Mouse (Mus musculus): ENCODE results near the gene Cdhr3.

Gene Cdhr3

GRCm38 (mm10) chr12:33005858-33006257, 86.8 kb downstream of the Cdhr3 start:
- no peak for DNase-seq (ENCODE audit: low read depth, low spot score)

DNA sequence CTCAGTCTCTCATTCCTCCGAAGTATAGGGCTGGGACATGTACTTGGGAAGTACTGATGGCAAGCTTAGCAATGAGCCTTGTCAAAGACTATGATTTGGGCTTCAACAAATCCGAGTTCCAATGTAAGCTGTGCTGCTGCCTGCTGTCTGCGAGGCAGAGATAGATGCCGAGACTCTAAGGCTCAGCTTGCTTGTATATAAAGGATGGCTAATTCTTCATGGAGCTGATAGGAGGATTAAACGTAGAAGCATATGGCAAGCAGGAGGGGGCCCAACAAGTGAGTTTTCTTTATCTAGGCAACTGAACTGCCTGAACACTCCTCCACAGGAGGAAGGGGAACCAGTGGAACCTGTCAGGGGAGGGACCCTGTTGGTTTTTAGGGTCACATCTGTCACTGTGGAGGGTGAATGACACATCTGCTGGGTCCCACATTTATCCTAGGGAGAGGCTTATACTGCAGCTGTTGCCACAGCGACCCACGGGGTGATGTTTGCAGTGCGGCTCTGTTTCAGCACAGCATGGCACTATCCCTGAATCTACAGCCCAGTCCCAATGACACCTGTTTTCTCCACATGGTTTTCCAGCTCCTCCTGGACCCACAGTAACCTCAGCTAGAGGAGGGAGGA, 89.2 kb downstream of the Cdhr3 start:
- DNase-seq (ENCODE audit: low read depth, low spot score): no peak

DNA sequence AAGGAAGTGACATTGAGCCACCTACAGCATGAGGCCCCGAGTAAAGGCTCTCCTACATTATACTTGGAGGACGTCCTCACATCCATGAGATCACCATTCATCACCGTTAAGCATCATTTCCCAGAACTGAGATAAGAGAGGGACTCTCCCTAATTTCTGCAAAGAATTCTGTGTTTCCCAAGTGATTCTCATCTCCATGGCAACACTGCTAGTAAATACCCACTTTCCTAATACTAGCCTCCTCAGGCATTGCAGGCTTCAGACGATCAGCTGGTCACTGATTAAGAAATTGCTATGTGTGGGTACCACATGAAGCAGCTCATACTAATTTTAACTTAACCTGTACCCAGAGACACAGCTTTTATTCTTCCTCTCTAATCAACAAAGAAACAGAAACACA, 92.3 kb downstream of the Cdhr3 start:
- DNase-seq (ENCODE audit: low read depth, low spot score): no peak

- DNase-seq (ENCODE audit: low read depth, low spot score): peak; percentile 53
Observed at GRCm38 (mm10) chr12:32999778-33000177, 92.9 kb downstream of the Cdhr3 start.

- DNase-seq (ENCODE audit: low read depth, low spot score): peak; percentile 17
Observed at GRCm38 (mm10) chr12:32998766-32999165, 93.9 kb downstream of the Cdhr3 start.

DNA sequence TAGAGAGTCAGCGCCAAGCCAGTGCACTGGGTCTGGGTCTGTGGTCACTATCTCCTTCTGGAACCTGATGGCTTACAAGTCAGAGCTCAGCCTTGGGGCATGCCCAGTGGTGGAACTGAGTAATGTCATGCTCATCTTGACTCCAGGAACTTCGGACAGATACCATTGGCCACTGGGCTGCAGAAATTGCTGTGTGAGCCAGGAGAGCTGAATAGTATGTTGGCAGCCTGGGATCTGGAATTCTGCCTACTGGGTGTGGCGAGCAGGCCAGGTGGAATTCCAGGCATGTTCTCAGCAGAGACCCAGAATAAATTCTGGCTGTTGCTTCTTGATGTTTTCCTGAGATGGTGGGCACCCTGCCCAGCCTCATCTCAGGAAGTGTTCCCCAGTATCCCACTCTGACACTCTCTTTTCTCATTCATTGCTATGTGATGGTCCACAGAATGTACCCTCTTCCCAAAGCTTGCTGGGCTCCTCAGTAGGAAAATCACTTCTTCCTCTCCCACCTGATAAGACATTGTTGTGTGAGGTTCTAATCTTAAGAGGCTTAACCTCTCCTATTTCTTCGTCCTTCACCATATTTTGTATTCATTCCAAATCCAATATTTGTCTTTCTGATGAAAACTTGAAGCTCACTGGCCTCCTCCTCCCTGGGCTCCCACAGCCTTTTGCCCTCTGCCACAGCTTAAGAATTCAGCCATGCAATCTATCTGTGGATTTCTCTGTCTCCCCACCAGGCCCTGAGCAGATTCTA, 97.4 kb downstream of the Cdhr3 start:
- no peak for DNase-seq (ENCODE audit: low read depth, low spot score)

DNA sequence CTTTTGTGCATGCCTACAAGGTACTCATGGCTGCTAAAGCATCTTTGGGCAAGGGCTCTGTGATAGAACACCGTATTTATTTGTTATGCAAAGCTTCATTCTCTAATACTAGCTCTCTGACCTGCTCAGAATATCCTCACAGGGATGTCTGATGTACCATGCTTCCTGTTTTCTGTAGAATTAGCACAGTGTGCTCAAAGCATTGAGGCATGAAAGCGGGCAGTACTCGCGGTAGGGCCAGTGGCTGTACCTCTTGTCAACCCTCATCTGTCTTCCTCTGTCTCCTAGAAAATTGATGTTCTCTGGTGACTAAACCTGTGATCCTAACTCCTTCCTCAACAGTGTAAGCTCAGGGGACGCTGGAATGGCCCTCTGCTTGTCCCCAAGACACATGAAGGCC, 98.6 kb downstream of the Cdhr3 start:
- DNase-seq (ENCODE audit: low read depth, low spot score): no peak

DNA sequence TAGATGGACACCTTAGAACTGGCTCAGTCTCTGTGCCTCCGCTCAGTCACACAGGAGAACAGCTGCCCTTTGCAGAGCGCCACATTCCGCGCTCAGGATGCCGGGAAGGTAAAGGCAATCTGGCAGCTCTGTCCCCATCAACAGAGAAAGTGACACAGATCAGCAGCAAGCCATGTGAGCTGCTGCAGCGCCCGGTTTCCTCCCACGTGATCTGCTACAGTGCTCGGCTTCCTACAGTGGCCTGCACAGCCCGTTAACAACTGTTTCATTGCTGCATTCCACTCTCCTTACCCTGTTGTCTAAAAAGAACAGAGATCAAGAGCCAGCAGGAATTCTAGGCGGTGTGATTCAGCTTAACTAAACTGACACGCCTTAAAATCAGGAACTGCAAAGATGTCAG, 102.9 kb downstream of the Cdhr3 start:
- DNase-seq (ENCODE audit: low read depth, low spot score): peak; percentile 15

GRCm38 (mm10) chr12:32986284-32986683, 106.4 kb downstream of the Cdhr3 start:
- DNase-seq (ENCODE audit: low read depth, low spot score): no peak

All from CD4-positive helper T cell, adult 2 months (primary cell).